Mouse (Mus musculus): ENCODE measurements around the gene Sart3. TPM values are rescaled to one million over a fixed set of nuclear protein-coding genes. Genes with fewer than 3 reads are reported as not detected.

Gene Sart3
- polyA plus RNA-seq, 1 experiment, result 13.4 TPM

DNA sequence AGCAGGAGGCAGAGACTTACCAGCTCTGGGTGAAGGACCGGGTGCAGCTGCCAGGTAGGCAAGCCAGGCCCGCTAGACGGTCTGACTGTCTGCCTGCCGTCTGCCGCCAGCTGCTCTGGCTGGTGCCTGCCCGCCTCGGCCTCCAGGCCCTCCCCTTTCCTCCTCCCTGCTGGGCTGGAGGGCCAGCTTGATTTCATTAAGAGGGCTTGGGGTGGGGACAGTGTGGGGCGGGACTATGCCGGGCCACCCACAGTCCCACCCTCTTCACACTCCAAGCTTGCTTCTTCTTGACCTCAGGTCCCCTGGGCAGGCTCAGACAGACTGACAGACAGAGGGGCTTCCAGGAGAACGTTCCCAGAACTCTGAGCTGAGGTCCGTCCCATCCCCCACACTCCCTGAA lies 28.0 kb upstream of the Sart3 start, which contains the start of gene Tmem119:
Tmem119 (minus strand) TSS at position 237 of the 400 bp plus-strand sequence.
- H3K4me1 ChIP-seq (ENCODE audit: control insufficient read depth, insufficient read depth, low read length), result no peaks in the 10 kb centered on the region
- H3K27ac ChIP-seq (ENCODE audit: insufficient read depth, low read depth, low read length), result peak within 1 kb of the TSS; percentile 40
- peak; percentile 62 for DNase-seq
- TF ChIP-seq CTCF (conservative IDR thresholded peaks at IDR 0.05; ENCODE audit: insufficient read depth, insufficient read length, low read depth, low read length), result no peak
- TF ChIP-seq POLR2A (IDR thresholded peaks at IDR 0.05; ENCODE audit: low read depth, low read length), result peak; percentile 45
- no peaks in the 10 kb centered on the region for H3K36me3 ChIP-seq (ENCODE audit: control insufficient read depth, insufficient read depth, low read length)
- no peaks in the 10 kb centered on the region for H3K27me3 ChIP-seq (replicated peaks; ENCODE audit: control insufficient read depth, insufficient read depth, low read length)
- 1% methylated on average over 11 of the region's 11 CpGs for WGBS
- H3K4me3 ChIP-seq (ENCODE audit: insufficient read depth, low read depth, low read length), result peak within 1 kb of the TSS; percentile 65

DNA sequence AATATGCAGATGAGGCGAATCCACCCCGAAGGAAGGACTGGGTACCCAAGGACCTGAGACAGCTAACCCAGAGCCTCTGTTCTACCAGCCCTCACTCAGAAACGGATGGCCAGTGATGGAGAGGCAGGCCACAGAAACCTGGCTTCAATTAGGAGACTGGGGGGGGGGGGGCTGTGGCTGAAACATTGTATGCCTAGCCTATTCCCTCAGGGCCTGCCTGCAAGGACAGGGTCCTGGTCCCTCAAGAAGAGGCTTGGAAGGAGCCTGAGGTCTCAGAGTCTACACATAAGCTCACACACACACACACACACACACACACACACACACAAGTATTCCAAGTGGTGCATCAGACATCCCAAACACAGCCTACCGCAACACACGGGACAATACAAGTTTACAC lies 27.4 kb upstream of the Sart3 start:
- WGBS, result 48% methylated on average over 5 of the region's 5 CpGs
- Histone ChIP-seq H3K4me1 (ENCODE audit: control insufficient read depth, insufficient read depth, low read length) (no peaks in the 10 kb centered on the region), H3K27me3 (replicated peaks; ENCODE audit: control insufficient read depth, insufficient read depth, low read length) (no peaks in the 10 kb centered on the region), H3K4me3 (ENCODE audit: insufficient read depth, low read depth, low read length) (peak overlapping the region; percentile 65), H3K27ac (ENCODE audit: insufficient read depth, low read depth, low read length) (peak overlapping the region; percentile 40), H3K36me3 (ENCODE audit: control insufficient read depth, insufficient read depth, low read length) (no peaks in the 10 kb centered on the region)
- DNase-seq, result no peak
- TF ChIP-seq POLR2A (IDR thresholded peaks at IDR 0.05; ENCODE audit: low read depth, low read length) (no peak), CTCF (conservative IDR thresholded peaks at IDR 0.05; ENCODE audit: insufficient read depth, insufficient read length, low read depth, low read length) (no peak)

DNA sequence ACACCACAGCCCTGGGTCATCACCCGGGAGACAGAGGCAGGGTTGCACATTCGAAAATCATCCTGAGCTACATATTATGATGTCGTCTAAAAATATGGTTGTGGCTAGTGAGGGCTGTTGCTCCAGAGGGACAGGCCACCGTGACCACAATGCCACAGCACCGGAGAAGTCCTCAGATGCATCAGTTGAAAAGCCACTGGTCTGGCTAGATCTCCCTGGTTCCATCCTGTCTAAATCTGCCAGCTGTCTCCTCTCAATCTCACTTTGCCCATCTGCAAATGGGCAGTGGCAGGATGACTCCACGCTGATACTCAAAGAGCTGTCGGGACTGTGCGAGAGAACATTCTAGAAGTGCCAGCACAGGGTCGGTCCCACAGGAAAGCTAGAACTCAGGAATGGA lies 26.2 kb upstream of the Sart3 start:
- Histone ChIP-seq H3K4me3 (ENCODE audit: insufficient read depth, low read depth, low read length) (peak overlapping the region; percentile 65; the same call in 1 of the 2 replicates), H3K27me3 (replicated peaks; ENCODE audit: control insufficient read depth, insufficient read depth, low read length) (no peaks in the 10 kb centered on the region), H3K27ac (ENCODE audit: insufficient read depth, low read depth, low read length) (no peak overlapping the region), H3K4me1 (ENCODE audit: control insufficient read depth, insufficient read depth, low read length) (no peaks in the 10 kb centered on the region), H3K36me3 (ENCODE audit: control insufficient read depth, insufficient read depth, low read length) (no peaks in the 10 kb centered on the region)
- WGBS, result 69% methylated on average over 9 of the region's 9 CpGs
- DNase-seq, result no peak
- TF ChIP-seq CTCF (conservative IDR thresholded peaks at IDR 0.05; ENCODE audit: insufficient read depth, insufficient read length, low read depth, low read length), result no peak
- TF ChIP-seq POLR2A (IDR thresholded peaks at IDR 0.05; ENCODE audit: low read depth, low read length), result no peak

DNA sequence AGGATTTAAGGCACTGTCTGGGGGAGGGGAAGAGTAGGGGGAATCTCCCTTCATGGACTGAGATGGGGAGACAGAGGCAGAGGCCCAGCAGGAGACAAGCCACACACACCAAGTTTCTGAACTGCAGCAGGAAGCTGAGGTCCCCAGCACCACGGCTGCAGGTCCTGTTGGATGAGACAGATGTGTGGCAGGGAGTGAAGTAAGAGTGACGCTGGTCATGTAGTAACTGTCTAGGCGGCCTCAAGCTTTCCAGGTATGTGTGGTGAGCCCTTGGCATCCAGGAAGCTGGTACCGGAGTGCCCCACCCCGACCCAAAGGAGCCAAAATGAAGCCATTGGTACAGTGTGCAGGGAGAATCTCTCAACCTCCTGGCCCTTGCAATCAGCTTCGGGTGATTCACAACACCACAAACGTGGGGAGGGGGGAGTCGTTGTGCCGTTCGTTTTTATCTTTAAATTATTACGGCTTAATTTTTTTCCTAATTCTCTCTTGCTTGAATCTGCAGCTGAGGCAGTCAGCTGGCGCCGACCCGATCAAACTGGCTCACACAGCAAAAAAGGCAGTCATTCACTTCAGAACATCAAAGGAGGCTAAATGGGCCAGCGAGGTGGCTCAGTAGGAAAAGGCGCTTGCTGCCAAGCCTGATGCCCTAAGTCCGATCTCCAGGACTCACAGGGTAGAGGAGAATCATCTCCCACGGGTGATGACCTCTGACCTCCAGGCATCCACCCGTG lies 25.0 kb upstream of the Sart3 start:
- no peaks in the 10 kb centered on the region for H3K36me3 ChIP-seq (ENCODE audit: control insufficient read depth, insufficient read depth, low read length)
- TF ChIP-seq POLR2A (IDR thresholded peaks at IDR 0.05; ENCODE audit: low read depth, low read length) (no peak), CTCF (conservative IDR thresholded peaks at IDR 0.05; ENCODE audit: insufficient read depth, insufficient read length, low read depth, low read length) (no peak)
- no peaks in the 10 kb centered on the region for H3K27me3 ChIP-seq (replicated peaks; ENCODE audit: control insufficient read depth, insufficient read depth, low read length)
- H3K27ac ChIP-seq (ENCODE audit: insufficient read depth, low read depth, low read length), result no peak overlapping the region
- DNase-seq, result no peak
- H3K4me1 ChIP-seq (ENCODE audit: control insufficient read depth, insufficient read depth, low read length), result no peaks in the 10 kb centered on the region
- WGBS, result 22% methylated on average over 19 of the region's 19 CpGs
- no peak overlapping the region; the same call in 1 of the 2 replicates for H3K4me3 ChIP-seq (ENCODE audit: insufficient read depth, low read depth, low read length)

DNA sequence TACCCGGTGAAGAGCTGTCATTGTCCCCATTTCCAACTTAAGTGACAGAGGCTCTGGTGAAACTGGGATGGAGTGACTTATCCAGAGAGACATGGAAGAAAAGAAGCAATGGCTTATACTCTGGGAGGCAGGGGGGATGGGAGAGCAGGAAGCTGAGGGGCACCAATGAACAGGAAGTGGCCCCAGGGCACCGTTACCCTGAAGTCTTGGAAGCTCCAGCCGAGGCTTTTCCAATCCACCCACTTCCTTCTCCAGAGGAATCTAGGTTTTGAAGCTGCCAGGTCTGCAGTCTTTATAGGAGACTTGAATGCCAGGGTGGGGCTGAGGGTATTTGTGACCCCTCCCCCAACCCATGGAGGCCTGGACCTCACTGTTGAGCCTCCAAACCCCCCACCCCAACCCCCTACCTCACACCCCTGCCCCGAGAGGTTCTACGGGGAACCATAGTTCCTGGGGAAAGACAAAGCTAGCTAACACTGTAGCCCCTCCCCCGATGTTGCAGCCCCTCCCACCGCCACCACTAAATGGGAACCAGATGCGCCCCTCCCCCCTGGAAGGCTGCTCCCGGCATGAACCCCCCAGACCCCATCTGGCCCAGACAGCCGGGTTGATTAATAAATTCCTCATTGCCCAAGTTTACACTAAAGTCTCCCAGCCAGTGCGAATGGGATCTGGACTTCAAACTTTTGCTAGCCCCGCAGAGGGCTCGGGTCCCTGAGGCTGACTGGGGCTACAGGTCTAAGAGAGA lies 24.3 kb upstream of the Sart3 start:
- DNase-seq, result no peak

DNA sequence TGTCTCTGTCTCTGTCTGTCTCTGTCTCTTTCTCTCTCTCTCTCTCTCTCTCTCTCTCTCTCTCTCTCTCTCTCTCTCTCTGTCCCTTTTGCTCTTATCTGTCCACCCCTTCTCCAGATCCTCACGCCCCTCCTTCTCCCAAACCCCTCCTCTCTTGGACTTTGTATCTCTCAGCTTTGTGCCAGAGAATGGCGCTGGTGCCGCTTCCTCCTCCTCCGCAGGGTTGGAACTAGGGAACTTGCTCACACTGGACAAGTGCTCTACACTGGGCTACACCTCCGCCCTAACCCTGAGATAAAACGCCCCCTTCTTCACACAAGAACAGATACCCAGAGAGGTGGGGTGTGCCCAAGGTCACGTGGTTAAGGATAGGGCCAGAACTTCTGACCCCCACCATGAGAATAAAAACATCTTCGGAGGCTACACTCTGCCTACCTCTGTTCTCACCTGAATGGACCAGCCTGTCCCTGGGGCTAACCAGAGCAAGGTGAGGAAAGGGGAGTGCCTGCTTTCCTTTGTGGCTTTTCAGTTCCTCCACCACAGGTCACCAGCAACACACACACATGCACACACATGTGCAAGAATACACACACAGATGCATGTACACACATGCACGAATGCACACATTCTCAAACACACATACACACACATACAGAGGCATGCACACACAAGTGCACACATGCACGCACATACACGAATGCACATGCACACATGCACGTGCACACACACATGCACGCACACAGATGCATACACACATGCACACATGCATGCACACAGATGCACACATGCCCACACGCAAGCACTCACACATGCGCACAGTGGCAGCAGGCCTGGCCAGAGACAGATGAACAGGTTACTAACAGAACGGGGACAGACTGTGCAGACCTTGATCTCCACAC lies 19.1 kb upstream of the Sart3 start:
- 0 out of 2 replicates have a peak, but pooled peaks cover 3% of the 10 kb centered on the region for H3K4me1 ChIP-seq (ENCODE audit: control insufficient read depth, insufficient read depth, low read length)
- 62% methylated on average over 16 of the region's 16 CpGs for WGBS
- no peak for TF ChIP-seq CTCF (conservative IDR thresholded peaks at IDR 0.05; ENCODE audit: insufficient read depth, insufficient read length, low read depth, low read length)
- TF ChIP-seq POLR2A (IDR thresholded peaks at IDR 0.05; ENCODE audit: low read depth, low read length), result no peak
- H3K27ac ChIP-seq (ENCODE audit: insufficient read depth, low read depth, low read length), result no peak overlapping the region
- DNase-seq, result peak; percentile 49
- no peaks in the 10 kb centered on the region for H3K36me3 ChIP-seq (ENCODE audit: control insufficient read depth, insufficient read depth, low read length)
- no peaks in the 10 kb centered on the region for H3K27me3 ChIP-seq (replicated peaks; ENCODE audit: control insufficient read depth, insufficient read depth, low read length)
- no peak overlapping the region for H3K4me3 ChIP-seq (ENCODE audit: insufficient read depth, low read depth, low read length)

More for the DNA sequence above, 24.3 kb upstream of the Sart3 start:
- Histone ChIP-seq H3K27ac (ENCODE audit: insufficient read depth, low read depth, low read length) (no peak overlapping the region), H3K4me3 (ENCODE audit: insufficient read depth, low read depth, low read length) (no peak overlapping the region), H3K27me3 (replicated peaks; ENCODE audit: control insufficient read depth, insufficient read depth, low read length) (no peaks in the 10 kb centered on the region), H3K4me1 (ENCODE audit: control insufficient read depth, insufficient read depth, low read length) (no peaks in the 10 kb centered on the region), H3K36me3 (ENCODE audit: control insufficient read depth, insufficient read depth, low read length) (no peaks in the 10 kb centered on the region)
- TF ChIP-seq POLR2A (IDR thresholded peaks at IDR 0.05; ENCODE audit: low read depth, low read length), result no peak
- no peak for TF ChIP-seq CTCF (conservative IDR thresholded peaks at IDR 0.05; ENCODE audit: insufficient read depth, insufficient read length, low read depth, low read length)
- WGBS, result 10% methylated on average over 13 of the region's 13 CpGs

Data from kidney, adult 2 months (tissue).